Mouse (Mus musculus): ENCODE data around the gene Sardh.

Gene Sardh

DNA sequence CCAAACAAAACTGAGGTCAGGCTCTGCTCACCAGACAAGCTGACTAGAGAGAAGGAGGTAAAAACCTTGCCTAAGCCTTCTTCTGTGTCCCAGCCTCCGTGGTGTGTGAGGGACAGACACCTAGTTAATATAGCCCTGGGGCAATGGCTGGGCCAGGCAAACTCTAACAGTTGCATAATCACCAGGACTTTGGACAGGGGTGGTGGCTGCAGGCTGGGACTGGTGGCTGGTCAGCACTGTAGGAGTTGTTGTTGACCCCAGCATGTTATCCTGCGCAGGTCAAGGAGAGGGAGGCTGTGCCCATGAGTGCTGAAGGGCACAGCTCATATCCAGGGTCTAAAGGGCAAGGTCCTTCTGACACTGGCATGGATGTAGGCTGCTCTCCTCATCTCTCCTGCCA is at the start of gene Sardh:
Gene Sardh, minus strand, starts transcription at position 127 of the 400 bp plus-strand sequence.
- no peak for DNase-seq (ENCODE audit: low read depth)

DNA sequence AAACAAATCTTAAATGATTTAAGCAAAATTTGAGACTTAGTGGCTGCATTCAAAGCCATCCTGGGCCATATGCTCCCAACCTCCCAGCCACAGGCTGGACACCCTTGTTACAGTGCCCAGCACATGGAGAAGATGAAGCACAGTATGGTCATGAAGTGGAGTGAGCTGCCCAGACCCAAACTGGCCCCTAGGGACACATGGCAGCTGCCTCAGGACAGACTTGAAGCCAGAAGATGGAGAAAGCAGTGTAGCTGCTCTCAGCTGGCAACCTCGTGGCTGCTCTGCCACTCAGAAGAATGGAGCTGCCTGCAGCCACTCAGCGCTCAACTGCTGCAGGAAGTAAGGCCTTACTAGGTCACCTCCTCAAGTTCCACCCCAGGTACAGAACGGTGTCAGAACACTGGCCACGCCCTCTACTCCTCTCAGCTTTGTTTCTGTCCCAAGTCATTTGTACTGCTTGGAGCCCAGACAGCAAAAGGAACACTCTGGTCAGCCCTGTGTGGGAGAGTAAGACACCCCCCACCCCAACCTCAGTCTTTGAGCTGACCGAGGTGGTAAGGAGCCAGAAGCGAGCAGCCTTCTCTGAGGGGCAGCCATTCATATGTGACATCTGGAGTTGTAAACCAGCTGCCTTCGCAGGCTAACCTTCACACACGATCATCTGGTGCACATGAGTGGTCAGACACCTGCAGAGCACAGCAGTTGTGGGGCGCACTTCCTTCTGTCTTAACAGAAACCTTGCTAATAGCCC is 48.7 kb upstream of the Sardh start:
- no peak for DNase-seq (ENCODE audit: low read depth)

GRCm38 (mm10) chr2:27294777-27295176 is 46.6 kb upstream of the Sardh start:
- no peak for DNase-seq (ENCODE audit: low read depth)

DNA sequence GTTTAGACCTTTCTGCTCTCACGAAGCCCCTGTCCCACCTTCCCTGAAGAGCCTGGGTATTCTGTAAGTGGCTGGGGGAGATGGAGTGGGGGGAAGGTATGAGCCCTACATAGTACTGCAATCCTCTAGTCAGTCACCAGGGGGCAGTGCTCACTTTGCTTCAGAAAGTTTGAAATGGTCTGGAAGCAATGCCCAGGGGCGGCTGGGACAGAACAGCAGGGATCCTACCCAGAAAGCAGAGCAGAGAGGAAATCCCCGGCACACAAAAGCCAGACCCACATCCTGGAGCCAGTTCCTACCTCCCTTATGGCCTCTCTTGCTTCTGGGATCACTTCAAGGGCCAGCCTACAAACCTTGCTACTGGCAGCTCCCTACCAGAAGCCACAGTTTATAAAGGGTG is 40.9 kb upstream of the Sardh start:
- peak; percentile 94 for DNase-seq (ENCODE audit: low read depth)

GRCm38 (mm10) chr2:27286971-27287710 is 39.0 kb upstream of the Sardh start:
- peak; percentile 70 for DNase-seq (ENCODE audit: low read depth)

DNA sequence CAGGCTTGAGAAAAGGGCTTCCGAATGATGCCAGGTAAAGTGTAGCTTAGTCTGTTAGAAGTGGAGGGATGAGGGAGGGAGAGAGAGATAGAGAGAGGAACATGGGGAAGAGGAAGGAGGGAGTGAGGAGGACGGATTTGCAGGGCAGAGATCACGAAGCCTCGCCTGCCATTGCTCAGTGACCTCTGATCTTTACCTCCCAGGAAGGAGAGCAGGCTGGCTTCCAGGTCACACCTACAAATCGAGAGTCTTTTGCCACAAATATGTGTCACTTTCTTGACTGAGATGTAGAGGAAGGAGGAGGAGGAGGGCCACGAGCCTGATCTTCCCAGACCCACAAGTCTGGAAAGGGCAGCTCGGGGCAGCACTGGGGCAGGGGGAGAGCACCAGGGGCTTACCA is 36.3 kb upstream of the Sardh start:
- DNase-seq (ENCODE audit: low read depth): no peak

GRCm38 (mm10) chr2:27281771-27282170 is 33.6 kb upstream of the Sardh start:
- DNase-seq (ENCODE audit: low read depth): no peak

DNA sequence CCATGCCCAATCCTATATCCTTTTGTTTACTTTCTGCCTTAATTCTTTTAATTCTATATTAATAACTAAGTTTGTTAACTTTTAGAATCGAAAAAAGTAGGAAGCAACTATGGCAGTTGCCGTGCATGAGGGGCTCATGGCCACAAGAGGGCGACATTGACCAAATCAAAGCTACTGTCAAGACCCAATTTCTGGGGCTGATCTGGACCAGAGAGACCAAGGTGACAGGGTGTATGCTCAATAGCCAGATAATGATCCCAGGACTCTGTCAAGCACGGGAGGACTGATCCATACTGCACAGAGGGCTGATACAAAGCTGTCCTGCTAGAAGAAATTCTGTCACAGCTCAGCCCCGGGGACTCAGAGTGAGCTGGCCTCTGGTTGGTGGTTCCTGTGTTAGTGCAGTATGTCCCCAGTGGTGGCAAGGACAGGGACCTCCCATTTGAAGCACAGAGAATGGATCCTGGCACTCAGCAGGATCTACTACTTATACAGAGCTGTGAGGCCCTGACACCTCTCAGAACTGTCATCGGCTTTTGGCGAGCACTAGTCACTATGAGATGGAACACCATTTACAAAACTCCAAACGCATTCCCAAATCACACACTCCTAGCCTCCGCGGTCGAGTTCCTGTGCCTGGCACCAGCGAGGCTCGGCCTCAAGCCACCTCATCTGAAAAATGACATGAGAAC is 32.9 kb upstream of the Sardh start:
- peak; percentile 87 for DNase-seq (ENCODE audit: low read depth)

GRCm38 (mm10) chr2:27278859-27279258 is 30.7 kb upstream of the Sardh start:
- no peak for DNase-seq (ENCODE audit: low read depth)

DNA sequence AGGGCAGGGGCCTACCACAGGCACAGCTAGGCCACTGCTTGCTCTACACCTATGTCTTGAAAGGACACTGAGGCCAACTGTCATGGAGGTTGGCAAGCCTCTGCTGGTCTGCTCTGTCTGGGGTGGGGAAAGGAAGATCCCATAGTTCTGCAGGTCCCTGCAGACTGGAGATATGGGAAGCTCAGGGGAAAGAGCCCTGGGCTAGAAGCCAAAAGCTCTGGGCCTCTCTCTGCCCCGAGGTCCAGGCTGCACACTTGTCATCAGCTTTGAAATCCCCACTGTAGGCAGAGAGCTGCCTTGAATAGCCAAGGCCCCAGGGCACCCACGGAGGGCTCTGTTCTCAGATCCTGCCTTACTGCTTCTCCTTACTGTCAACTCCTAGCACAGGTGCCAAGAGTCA is 20.2 kb upstream of the Sardh start:
- DNase-seq (ENCODE audit: low read depth): no peak

DNA sequence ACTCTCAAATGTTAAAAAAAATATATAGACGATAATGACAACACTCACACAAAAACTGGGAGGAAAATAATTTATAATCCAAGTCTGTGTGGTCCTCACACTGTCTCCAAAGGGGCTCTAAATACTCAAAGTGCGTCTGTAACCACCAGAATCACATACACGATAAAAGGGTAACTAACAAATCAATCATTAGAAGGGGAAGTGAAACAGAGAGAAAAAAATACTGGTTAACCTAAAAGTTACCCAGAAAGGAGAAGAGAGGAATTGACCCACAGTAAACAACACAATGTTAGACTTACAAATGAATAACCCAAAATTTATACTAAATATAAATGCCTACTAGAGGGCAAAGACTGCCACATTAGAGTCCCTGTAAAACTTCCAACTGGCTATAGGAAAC is 17.7 kb upstream of the Sardh start:
- DNase-seq (ENCODE audit: low read depth): no peak

GRCm38 (mm10) chr2:27262984-27263383 is 14.8 kb upstream of the Sardh start:
- no peak for DNase-seq (ENCODE audit: low read depth)

DNA sequence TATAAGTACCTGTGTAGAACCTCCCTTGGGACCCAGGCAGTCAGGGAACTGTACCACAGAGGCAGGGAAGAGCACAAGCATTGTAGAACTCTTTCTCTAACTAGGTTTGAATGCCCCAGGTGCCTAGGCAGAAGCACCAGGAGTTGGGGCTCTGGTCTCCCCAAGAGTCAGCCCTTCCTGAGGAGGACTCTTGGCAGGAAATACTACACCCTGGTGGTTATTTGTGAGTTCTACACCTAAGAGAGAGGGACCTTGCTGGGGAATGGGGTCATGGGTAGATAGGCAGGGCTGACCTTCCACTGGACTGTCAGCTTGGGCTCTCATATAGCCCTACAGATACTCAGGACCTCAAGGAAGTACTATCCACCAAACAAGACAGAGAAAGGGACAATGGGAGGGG is 3.3 kb upstream of the Sardh start:
- DNase-seq (ENCODE audit: low read depth): no peak

DNA sequence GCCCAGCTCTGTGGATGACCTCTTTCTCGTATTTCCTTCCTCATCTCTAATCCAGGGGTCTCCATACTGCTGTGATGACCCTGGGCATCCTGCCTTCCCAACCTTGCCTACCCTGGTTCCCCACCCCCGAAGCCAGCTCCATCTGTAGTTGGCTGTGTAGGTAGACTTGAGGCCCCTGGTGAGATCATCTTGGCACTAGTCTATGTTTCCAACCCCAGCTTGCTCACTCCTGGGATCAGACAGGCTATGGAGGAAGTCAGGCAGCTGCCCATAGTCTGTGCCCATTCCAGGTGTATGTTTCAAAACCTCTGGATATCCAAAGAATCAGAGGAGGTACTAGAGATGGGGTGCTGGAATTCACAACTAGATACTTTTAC is 662 bp downstream of the Sardh start:
- DNase-seq (ENCODE audit: low read depth): no peak

DNA sequence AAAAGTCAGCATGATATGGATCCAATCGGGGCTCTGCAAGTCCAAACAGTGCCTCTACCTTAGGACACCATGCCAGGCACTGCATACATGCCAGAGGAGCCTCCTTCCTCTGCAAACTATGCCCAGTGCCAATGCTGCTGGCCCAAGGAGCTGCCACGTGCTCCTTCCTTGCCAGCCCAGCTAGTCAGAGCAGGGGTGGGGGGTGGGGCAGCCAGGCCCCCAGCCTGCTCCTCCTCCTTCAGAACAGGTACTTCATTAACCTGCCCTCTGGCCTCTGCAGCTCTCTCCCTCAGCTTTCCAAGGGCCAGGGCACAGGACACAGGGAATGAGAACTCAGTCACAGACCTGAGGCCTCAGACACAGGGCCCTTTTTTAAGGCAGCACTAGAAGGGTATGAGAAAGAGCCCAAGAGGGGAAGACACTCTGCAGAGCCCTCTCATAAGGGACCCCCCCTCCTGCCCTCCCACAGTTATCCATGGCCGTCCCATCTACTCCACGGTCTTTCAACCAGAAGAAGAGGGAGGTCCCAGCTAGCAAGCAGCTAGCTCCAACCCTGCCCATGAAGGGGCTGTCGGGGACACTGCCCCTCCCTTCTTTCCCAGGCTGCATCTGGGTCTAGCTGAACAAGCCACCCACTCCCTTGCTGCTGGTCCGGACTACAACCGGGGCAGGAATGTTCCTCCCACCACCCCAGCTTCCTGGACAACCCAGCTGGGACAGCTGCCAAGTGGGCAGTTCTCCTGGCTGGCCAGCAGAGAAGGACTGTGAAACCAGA is 1.2 kb downstream of the Sardh start:
- peak; percentile 96 for DNase-seq (ENCODE audit: low read depth)

DNA sequence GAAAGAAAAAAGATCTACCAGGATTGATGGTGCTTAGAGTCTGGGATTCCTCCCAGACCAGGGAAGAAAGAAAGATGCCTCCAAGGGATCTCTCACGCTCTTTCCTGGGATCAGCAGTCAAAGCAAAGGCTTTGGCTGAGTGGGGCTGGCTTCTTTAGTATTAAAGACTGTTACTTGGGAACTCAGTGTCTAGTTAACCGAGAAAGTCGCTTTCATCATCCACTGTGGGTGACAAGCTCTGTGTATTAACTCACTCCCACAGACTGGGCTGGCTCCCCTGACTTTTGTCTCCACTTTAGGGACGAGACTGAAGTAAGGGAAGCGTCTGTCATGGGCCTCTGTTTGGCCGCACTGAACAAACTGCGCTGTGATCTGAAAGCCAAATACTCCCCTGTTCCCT is 2.2 kb downstream of the Sardh start:
- no peak for DNase-seq (ENCODE audit: low read depth)

GRCm38 (mm10) chr2:27237342-27237741 is 10.8 kb downstream of the Sardh start:
- peak; percentile 71 for DNase-seq (ENCODE audit: low read depth)

GRCm38 (mm10) chr2:27235729-27236128 is 12.4 kb downstream of the Sardh start:
- peak; percentile 82 for DNase-seq (ENCODE audit: low read depth)

GRCm38 (mm10) chr2:27232376-27232775 is 15.8 kb downstream of the Sardh start:
- peak; percentile 33 for DNase-seq (ENCODE audit: low read depth)

DNA sequence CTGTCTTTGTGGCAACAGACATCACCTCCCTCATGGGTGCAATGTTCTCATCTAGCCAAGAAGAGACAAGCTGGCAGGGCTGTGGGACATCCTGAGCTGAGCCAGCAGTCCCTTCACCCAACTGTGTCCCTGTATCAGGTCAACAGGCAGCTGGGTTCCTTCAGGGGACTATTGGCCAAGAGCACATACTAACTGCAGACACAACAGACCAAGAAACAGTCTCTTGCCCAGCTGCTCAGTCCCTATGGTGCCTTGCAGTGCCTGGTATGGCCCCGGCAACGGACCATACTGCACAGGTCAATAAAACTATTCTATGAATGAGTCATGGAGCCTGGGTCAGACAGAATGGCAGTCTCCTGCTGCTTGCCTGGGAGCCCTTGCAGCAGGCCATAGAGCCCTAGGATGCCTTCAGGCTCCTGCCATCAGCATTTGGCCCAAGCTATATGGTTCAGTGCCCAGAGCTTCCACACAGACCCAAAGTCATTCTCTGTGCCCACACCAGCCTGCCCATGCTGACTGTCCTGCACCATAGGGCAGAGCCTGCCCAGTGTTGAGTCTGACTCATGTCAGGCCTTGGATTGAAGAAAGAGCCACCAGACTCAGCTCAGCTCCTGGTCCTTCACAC is 18.5 kb downstream of the Sardh start:
- no peak for DNase-seq (ENCODE audit: low read depth)

DNA sequence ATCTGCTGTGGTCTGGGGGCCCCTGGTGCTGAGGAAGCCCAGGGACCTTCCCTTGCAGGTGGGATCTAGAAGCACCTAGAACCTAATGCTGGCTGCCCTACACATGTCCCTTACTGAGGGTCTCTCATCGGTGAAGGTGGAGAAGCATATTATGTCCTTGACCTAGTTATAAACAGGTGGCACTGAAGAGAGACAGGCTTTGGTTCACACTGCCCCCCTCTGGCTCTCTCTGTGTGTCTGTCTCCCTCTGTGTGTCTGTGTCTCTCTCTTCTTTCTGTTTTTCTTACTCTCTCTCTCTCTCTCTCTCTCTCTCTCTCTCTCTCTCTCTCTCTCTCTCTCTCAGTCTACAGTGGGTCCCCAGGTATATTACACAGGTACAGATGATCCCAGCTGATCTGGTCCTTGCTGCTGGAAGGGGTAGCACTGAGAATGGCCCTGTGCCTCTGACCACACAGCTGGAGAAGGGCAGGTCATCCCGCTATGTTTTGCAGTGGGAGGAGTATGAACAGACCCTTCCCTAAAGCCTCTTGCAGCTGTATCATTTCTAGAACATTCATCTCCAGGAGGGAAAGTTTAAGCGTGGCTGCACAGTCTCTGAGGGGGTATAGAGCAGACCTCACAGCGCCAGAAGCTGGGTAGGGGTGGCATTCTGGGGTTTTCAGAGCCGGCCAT is 19.2 kb downstream of the Sardh start:
- no peak for DNase-seq (ENCODE audit: low read depth)

Data from NIH3T3 (cell line).